Mouse (Mus musculus) heart, postnatal 0 days (tissue): Measurements from ENCODE around the gene Lrrc74a.

ENCODE experiments used
- CTCF ChIP-seq: IDR thresholded peaks from 2 replicates; pipeline ENCODE4 v1.5.1; 2016; ENCODE audit warnings: antibody characterized with exemption, control low read depth, low read depth
- EP300 ChIP-seq: IDR thresholded peaks from 2 replicates; pipeline ENCODE4 v1.6.1; 2016; ENCODE audit warnings: antibody characterized with exemption, low read depth

- TF ChIP-seq CTCF (no peak), EP300 (no peak)
Measured at GRCm38 (mm10) chr12:86734319-86734810, at the start of gene Lrrc74a.
